Mouse (Mus musculus): ENCODE measurements around the gene Lfng.

Lfng gene

GRCm38 (mm10) chr5:140607001-140607835 is at the start of gene Lfng:
Gene Lfng, plus strand, starts transcription at chr5:140607320.
- peak; percentile 95 for DNase-seq

GRCm38 (mm10) chr5:140562601-140563000 is 44.5 kb upstream of the Lfng start:
- no peak for DNase-seq

- no peak for DNase-seq
Observed at GRCm38 (mm10) chr5:140564896-140565295, 42.2 kb upstream of the Lfng start, which contains the start of gene Grifin. Gene Grifin, minus strand, starts transcription at chr5:140565071.

- peak; percentile 81 for DNase-seq
Observed at GRCm38 (mm10) chr5:140565451-140565850, 41.7 kb upstream of the Lfng start.

- peak; percentile 76 for DNase-seq
Observed at GRCm38 (mm10) chr5:140565856-140566255, 41.3 kb upstream of the Lfng start.

- no peak for DNase-seq
Observed at GRCm38 (mm10) chr5:140566271-140566670, 40.8 kb upstream of the Lfng start.

GRCm38 (mm10) chr5:140567321-140567720 is 39.8 kb upstream of the Lfng start:
- peak; percentile 83 for DNase-seq

GRCm38 (mm10) chr5:140567751-140568150 is 39.4 kb upstream of the Lfng start:
- no peak for DNase-seq

- peak; percentile 79 for DNase-seq
Observed at GRCm38 (mm10) chr5:140568321-140568970, 38.7 kb upstream of the Lfng start.

GRCm38 (mm10) chr5:140569032-140569595 is 38.0 kb upstream of the Lfng start:
- no peak for DNase-seq

GRCm38 (mm10) chr5:140570223-140570870 is 36.8 kb upstream of the Lfng start:
- no peak for DNase-seq

GRCm38 (mm10) chr5:140571201-140571600 is 35.9 kb upstream of the Lfng start:
- no peak for DNase-seq

GRCm38 (mm10) chr5:140571673-140572072 is 35.4 kb upstream of the Lfng start:
- peak; percentile 73 for DNase-seq

- DNase-seq: peak; percentile 66
Observed at GRCm38 (mm10) chr5:140572611-140573010, 34.5 kb upstream of the Lfng start.

- peak; percentile 59 for DNase-seq
Observed at GRCm38 (mm10) chr5:140575381-140575866, 31.7 kb upstream of the Lfng start.

- DNase-seq: no peak
Observed at GRCm38 (mm10) chr5:140579221-140579620, 27.9 kb upstream of the Lfng start.

GRCm38 (mm10) chr5:140579771-140580170 is 27.3 kb upstream of the Lfng start:
- DNase-seq: no peak

GRCm38 (mm10) chr5:140581569-140581968 is 25.6 kb upstream of the Lfng start:
- DNase-seq: peak; percentile 86

GRCm38 (mm10) chr5:140582995-140583731 is 24.0 kb upstream of the Lfng start:
- DNase-seq: no peak

- no peak for DNase-seq
Observed at GRCm38 (mm10) chr5:140583732-140584368, 23.3 kb upstream of the Lfng start.

- no peak for DNase-seq
Observed at GRCm38 (mm10) chr5:140589082-140589774, 17.9 kb upstream of the Lfng start.
